Mouse (Mus musculus): ENCODE measurements around the gene Tmcc3.

- TF ChIP-seq CTCF (IDR thresholded peaks at IDR 0.05; ENCODE audit: extremely low read depth, insufficient read depth, insufficient read length, insufficient replicate concordance) = no peak
- TF ChIP-seq POLR2A (IDR thresholded peaks at IDR 0.05; ENCODE audit: low read depth, low read length) = no peak
These were observed 68.3 kb downstream of the Tmcc3 start for GRCm38 (mm10) chr10:94380082-94380481.
